1 mouse cellular context compared by ENCODE assay signal in the genomic region with DNA sequence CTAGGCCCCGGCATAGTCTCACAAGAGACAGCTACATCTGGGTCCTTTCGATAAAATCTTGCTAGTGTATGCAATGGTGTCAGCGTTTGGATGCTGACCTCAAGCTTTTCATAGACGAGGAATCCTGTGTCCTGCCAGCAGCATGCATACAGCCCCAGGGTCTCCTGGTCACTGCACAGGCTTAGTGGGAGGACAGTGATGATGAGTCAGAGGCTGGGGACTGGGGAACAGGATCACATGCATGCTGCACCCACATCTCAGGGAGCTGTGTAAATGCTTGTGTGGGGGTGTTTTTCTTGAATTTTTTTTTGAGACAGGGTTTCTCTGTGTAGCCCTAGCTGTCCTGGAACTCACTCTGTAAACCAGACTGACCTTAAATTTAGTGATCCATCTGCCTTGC. TPM values are rescaled to one million over a fixed set of nuclear protein-coding genes. Genes with fewer than 3 reads are reported as not detected.
"Had no signal": no experiment of that assay in that cellular context is flagged by ENCODE, and none has a peak within 500 bp of the region (broad histone marks: within the 10 kb centered on the region; RNA-seq: fewer than 3 reads in every experiment).

No protein-coding gene starts in this region.

RNA-seq across cellular contexts. Expression of a gene that starts 48.7 kb away (rescaled TPM):
- total RNA-seq: neutrophil, adult 5-6 weeks had no signal
